Mouse (Mus musculus) heart, embryonic 16.5 days (tissue): Measurements from ENCODE around the gene Spindoc. TPM values are rescaled to one million over a fixed set of nuclear protein-coding genes. Genes with fewer than 3 reads are reported as not detected.

Source experiments
- ATAC-seq: fragments of 200-750 bp; cut with Nextera tagmentation; replicated peaks from 2 replicates; pipeline ENCODE4 v1.8.0; 2017; ENCODE audit warnings: moderate number of reproducible peaks; ENCODE audit not compliant: insufficient read depth, low FRiP score; ENCODE audit errors: extremely low read depth
- H3K27ac ChIP-seq: fragments of 300-500 bp; sonication (generic); 2 replicates; pipeline ENCODE4 v1.5.1; 2014; ENCODE audit warnings: mild to moderate bottlenecking, low read length, control low read depth, moderate library complexity
- H3K27me3 ChIP-seq: fragments of 300-500 bp; sonication (generic); 2 replicates; pipeline ENCODE4 v1.6.1; 2014; ENCODE audit warnings: low read length, mixed read lengths; ENCODE audit not compliant: control insufficient read depth, insufficient read depth
- H3K36me3 ChIP-seq: fragments of 300-500 bp; sonication (generic); 2 replicates; pipeline ENCODE4 v1.6.1; 2014; ENCODE audit not compliant: control insufficient read depth, insufficient read depth
- H3K4me1 ChIP-seq: fragments of 300-500 bp; sonication (generic); 2 replicates; pipeline ENCODE4 v1.6.1; 2014; ENCODE audit warnings: low read length, mixed read lengths; ENCODE audit not compliant: control insufficient read depth, insufficient read depth
- H3K4me2 ChIP-seq: fragments of 300-500 bp; sonication (generic); 2 replicates; pipeline ENCODE4 v1.6.1; 2014; ENCODE audit warnings: low read depth, mild to moderate bottlenecking, control low read depth, low read length
- H3K4me3 ChIP-seq: fragments of 300-500 bp; sonication (generic); 2 replicates; pipeline ENCODE4 v1.5.1; 2014; ENCODE audit warnings: mild to moderate bottlenecking, control low read depth, low read length
- H3K9ac ChIP-seq: fragments of 300-500 bp; sonication (generic); 2 replicates; pipeline ENCODE4 v1.6.1; 2014; ENCODE audit warnings: low read length, control low read depth
- H3K9me3 ChIP-seq: fragments of 300-500 bp; sonication (generic); replicated peaks from 2 replicates; pipeline ENCODE4 v1.6.1; 2016; ENCODE audit warnings: low read length; ENCODE audit not compliant: control insufficient read depth
- WGBS: fragments of 180-500 bp; shearing (Covaris S2); extraction: QIAGEN DNeasy Blood & Tissue Kit; methylation state at CpG from one replicate; pipeline ENCODE4 v1.1.7; 2014; 5-methylcytosine and 5-hydroxymethylcytosine counted together
- polyA plus RNA-seq: library from polyadenylated mRNA; unstranded; fragments of >200 nt; fragmentation: Nextera tagmentation; extraction: Ambion mirVana; gene quantifications from 2 replicates; pipeline ENCODE4 v1.2.1, GENCODE M21; 2015

The Spindoc gene
- polyA plus RNA-seq: 15.0 and 19.0 TPM in 2 replicates

DNA sequence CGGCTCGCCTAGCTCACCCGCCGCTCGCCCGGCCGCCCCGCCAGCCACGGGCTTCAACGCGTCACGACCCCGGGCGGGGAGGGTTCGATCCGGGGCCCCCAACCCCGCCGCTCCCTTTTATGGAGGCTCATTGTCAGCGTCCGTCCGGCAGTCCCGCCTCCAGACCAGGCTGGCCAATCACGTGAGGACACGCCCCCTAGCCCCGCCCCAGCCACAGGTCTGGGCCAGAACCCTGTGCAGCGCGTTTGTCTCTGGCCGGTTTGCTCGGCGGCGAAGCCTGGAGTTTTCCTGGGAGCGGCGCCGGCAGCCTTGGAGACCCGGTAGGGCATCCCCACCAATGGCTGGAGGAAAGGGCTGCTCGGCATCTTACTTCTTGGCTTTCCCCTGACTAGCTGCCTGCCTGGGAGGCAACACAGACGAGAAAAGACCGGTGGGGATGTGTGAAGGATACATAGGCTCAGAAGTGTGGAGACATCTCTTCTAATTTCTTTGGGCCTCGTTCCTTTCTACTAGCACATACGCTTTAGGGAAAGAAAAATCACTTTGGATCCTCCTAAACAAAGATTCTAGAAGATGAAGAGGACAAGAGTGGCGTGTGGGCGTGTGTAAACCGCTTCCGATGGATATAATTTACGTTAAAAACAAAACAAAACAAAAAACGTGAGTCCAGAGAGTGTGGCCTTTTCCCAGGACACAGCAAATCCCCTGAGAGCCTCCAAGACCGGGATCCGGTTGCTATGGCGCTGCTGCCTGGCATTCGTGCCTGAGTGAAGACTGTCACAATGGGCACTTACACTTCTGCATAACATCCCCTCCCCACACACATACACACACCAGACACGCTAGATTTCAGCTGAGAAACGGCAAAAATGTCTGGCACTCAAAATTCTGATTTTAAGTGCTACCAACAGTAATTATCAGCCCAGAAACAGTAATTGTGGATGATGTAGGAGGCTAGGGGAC, at the start of gene Spindoc:
Gene Spindoc (minus strand): TSS at position 92 of the 963 bp plus-strand sequence.
- peak; percentile 99 for ATAC-seq
- peak within 1 kb of the TSS; percentile 93 for H3K27ac ChIP-seq
- H3K36me3 ChIP-seq: peaks cover 8% of the 10 kb centered on the region
- peak within 1 kb of the TSS; percentile 86 for H3K4me3 ChIP-seq
- peaks cover 19% of the 10 kb centered on the region for H3K4me1 ChIP-seq
- peak within 1 kb of the TSS; percentile 93 for H3K9ac ChIP-seq
- WGBS: 1% methylated on average over 51 of the region's 52 CpGs
- no peaks in the 10 kb centered on the region for H3K27me3 ChIP-seq
- peak within 1 kb of the TSS; percentile 77 for H3K4me2 ChIP-seq
- H3K9me3 ChIP-seq: peaks cover 8% of the 10 kb centered on the region

DNA sequence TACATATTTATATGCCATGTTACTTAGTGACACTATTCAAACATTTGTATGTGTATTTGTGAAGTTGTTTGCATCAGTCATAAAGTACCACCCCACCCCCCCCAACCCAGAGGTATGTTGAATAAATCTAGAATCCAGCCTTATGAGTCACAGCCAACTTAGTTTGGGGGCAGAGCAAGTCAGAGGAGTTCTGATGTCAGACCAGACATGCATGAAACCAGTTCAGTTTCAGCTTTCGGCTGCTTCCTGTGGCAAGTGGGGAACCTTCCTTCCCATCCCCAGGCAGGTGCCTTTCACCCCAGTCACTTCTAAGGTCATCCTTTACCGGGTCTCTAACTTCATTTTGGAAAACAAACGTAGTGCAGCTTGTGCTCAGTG, 42.6 kb upstream of the Spindoc start:
- peaks cover 39% of the 10 kb centered on the region for H3K36me3 ChIP-seq
- no peak overlapping the region for H3K4me3 ChIP-seq
- no peak overlapping the region for H3K4me2 ChIP-seq
- H3K27ac ChIP-seq: no peak overlapping the region
- H3K4me1 ChIP-seq: peaks cover 47% of the 10 kb centered on the region
- no peak for ATAC-seq
- H3K9me3 ChIP-seq: no peaks in the 10 kb centered on the region
- WGBS: 48% methylated on average over 3 of the region's 3 CpGs
- H3K9ac ChIP-seq: no peak overlapping the region
- no peaks in the 10 kb centered on the region for H3K27me3 ChIP-seq

DNA sequence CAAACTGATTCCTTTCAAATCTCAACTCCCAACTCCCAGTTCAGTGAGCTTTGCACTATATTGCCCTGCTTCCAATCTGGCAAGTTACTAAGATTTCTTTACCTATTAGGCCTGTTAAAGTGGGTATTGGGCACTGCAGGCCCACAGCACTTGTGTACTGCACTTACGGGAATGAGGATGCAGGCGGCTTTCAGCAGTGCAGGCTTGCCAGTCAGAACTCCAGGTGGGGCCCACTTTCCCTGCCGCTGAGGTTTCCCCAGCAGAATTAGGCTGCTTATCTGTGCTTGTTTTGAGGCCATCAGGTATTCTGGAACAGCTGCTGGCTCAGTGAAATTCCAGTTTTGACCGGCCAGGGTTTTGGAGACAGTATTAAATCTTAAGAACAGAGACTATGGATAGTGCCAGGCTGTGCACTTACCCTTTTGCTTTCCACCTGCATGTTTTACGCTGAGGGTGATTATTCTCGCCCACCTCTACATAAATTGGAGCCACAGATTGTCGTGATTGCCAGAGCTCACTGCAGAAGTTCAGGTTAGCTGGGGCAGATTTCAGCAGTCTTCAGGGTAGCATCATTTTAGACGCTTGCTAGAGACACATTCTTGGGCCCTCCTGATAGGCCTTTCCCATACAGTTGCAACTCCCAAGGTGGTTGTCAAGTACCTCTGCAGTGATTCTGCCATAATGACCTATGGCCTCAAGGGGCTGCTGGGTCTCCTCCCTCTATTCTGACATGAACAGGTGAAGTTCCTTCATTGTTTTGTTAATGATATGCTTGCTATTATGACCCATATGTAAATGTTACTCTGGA, 42.0 kb upstream of the Spindoc start:
- no peak overlapping the region for H3K4me2 ChIP-seq
- H3K27me3 ChIP-seq: no peaks in the 10 kb centered on the region
- peak overlapping the region; percentile 41; the same call in 1 of the 2 replicates for H3K9ac ChIP-seq
- WGBS: 56% methylated on average over 8 of the region's 8 CpGs
- no peaks in the 10 kb centered on the region for H3K9me3 ChIP-seq
- no peak for ATAC-seq
- peaks cover 39% of the 10 kb centered on the region for H3K36me3 ChIP-seq
- H3K4me3 ChIP-seq: no peak overlapping the region
- H3K27ac ChIP-seq: peak overlapping the region; percentile 23
- peaks cover 53% of the 10 kb centered on the region for H3K4me1 ChIP-seq

DNA sequence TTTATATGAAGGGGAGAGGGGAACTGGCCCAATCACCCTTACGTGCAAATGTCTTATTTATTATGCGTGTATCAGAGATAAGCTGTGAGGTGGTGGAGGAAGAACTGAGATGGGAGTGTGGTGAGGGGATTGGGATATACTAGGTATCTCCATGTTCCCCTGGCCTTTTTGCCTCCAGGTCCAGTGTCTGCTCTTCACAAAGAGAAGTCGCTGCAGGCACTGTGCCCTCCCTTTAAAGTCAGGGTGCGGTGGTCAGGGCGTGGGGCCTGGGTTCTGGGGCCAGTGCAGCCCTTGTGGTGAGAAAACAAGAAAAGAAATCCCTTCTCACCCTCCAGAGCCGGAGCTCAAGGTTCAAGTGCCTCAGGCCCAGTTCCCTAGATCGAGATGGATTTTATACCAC, 41.3 kb upstream of the Spindoc start:
- no peak overlapping the region; the same call in none of the 2 replicates for H3K27ac ChIP-seq
- WGBS: 79% methylated on average over 7 of the region's 7 CpGs
- H3K4me3 ChIP-seq: no peak overlapping the region

DNA sequence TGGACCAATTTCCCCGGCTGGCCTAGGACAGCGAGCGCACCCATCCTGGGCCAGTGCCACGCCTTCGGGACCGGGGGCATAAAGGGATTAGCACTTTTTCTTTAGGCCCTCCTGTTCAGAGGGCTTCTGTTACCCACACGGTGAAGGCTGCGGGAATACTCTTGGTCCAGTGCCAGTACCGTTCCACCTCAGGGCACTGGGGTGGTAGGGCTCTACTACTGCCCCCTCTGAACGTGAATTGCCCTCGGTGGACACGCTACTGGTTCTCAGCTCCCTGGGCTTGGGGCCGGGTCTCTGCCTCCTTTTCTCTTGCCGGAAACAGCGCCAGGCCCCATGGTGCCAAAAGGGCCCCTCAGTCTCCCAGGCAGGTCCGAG, 40.8 kb upstream of the Spindoc start:
- no peak for ATAC-seq
- peak overlapping the region; percentile 32 for H3K4me3 ChIP-seq
- 40% methylated on average over 16 of the region's 16 CpGs for WGBS

More for the DNA sequence above, 41.3 kb upstream of the Spindoc start:
- ATAC-seq: no peak
- H3K4me2 ChIP-seq: peak overlapping the region; percentile 62; the same call in 1 of the 2 replicates
- H3K4me1 ChIP-seq: peaks cover 60% of the 10 kb centered on the region
- H3K36me3 ChIP-seq: peaks cover 34% of the 10 kb centered on the region
- no peaks in the 10 kb centered on the region for H3K9me3 ChIP-seq
- peak overlapping the region; percentile 57 for H3K9ac ChIP-seq
- no peaks in the 10 kb centered on the region for H3K27me3 ChIP-seq

DNA sequence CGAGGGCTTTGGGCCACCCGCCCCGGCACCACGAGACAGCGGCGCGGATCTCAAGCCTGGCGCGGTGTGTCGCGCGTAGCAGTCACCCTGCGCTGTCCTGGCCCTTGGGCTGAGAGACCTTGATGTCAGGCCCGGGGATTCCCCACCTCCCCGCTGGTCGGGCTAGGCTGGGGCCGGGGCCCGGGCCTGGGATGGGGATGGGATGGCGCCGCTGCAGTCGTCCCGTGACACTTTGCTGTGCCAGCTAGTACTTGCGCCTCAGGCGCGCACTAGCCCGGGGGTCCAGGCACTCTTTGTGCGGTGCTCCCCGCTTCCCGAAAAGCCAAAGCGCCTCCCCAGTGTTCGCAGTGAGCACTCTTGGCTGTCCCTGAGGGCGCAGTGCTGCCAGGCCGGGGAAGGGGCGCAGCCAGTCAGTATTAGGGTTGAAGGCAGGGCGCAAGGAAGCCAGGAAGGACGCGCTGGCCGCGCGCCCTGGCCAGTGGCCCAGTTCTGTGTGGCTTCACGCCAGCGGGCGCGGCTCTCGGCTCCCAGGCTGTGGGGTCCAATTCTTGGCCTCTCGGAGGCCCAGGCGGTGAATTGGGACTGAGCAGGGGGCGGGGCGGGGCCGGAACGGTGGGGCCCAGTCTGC, 40.3 kb upstream of the Spindoc start:
- H3K4me3 ChIP-seq: peak overlapping the region; percentile 32
- no peaks in the 10 kb centered on the region for H3K27me3 ChIP-seq
- H3K9ac ChIP-seq: peak overlapping the region; percentile 64
- WGBS: 18% methylated on average over 51 of the region's 51 CpGs
- peaks cover 31% of the 10 kb centered on the region for H3K36me3 ChIP-seq
- H3K9me3 ChIP-seq: no peaks in the 10 kb centered on the region
- peak overlapping the region; percentile 81 for H3K27ac ChIP-seq
- peak; percentile 87 for ATAC-seq
- peak overlapping the region; percentile 62 for H3K4me2 ChIP-seq
- H3K4me1 ChIP-seq: peaks cover 67% of the 10 kb centered on the region

More for the DNA sequence above, 40.8 kb upstream of the Spindoc start:
- Histone ChIP-seq H3K9me3 (no peaks in the 10 kb centered on the region), H3K27ac (peak overlapping the region; percentile 63), H3K27me3 (no peaks in the 10 kb centered on the region), H3K36me3 (peaks cover 33% of the 10 kb centered on the region), H3K4me1 (peaks cover 64% of the 10 kb centered on the region), H3K9ac (peak overlapping the region; percentile 57), H3K4me2 (peak overlapping the region; percentile 62)

DNA sequence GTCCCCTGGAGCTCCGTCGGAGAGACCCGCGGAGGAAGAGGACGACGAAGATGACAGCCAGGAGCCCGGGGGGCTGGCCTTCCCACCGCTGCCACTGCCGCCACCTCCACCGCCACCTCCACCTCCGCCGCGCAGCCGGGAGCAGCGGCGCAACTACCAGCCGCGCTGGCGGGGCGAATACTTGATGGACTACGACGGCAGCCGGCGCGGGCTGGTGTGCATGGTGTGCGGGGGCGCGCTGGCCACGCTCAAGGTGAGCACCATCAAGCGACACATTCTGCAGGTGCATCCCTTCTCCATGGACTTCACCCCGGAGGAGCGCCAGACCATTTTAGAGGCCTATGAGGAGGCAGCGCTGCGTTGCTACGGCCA, 39.8 kb upstream of the Spindoc start:
- no peaks in the 10 kb centered on the region for H3K27me3 ChIP-seq
- WGBS: 21% methylated on average over 35 of the region's 35 CpGs
- H3K9ac ChIP-seq: peak overlapping the region; percentile 64
- H3K9me3 ChIP-seq: no peaks in the 10 kb centered on the region
- H3K4me1 ChIP-seq: peaks cover 67% of the 10 kb centered on the region
- ATAC-seq: no peak
- H3K36me3 ChIP-seq: peaks cover 27% of the 10 kb centered on the region
- H3K4me2 ChIP-seq: peak overlapping the region; percentile 62
- H3K27ac ChIP-seq: peak overlapping the region; percentile 81
- H3K4me3 ChIP-seq: peak overlapping the region; percentile 32

DNA sequence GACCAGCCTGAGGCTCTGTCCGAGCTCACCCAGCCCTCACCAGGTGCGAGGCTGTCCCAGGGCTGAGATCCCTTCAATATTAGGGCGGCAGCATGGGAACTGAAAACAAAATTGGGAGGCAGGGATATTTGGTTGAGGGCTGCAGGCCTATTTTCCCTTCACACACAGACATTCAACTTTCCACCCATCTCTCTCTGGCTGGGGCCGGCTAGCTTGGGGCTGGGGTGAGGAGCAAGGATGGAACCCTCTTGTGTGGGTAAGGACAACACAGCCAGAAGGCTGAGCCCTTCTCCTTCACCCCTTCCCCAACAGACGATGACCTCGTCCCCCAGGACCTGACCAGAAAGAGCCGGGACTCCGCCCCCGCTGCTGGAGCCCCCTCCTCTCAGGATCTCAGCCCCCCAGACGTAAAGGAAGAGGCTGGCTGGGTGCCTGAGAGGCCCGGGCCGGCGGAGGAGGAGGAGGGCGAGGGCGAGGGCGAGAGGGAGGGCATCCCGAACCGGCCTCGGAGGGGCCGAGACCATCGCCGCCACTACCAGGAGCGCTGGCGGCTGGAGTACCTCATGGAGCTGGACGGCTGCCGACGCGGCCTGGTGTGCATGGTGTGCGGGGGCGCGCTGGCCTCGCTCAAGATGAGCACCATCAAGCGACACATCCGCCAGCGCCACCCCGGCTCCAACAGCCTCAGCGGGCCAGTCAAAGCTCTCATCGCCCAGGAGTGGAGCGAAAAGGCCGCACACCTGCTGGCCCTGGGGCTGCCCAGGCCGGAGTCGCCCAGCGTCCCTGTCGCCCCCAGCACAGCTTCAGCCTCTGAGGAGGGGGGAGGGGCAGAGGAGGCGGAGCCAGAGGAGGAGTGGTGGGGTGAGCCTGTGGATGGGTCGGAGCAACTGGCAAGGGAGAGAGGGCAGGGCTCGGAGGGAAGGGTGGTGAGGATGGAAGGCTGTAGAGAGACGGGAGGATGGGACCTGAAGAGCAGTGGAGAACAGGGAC, 39.1 kb upstream of the Spindoc start:
- peaks cover 22% of the 10 kb centered on the region for H3K36me3 ChIP-seq
- H3K27me3 ChIP-seq: no peaks in the 10 kb centered on the region
- 23% methylated on average over 47 of the region's 48 CpGs for WGBS
- H3K9me3 ChIP-seq: no peaks in the 10 kb centered on the region
- H3K4me2 ChIP-seq: peak overlapping the region; percentile 62
- H3K27ac ChIP-seq: peak overlapping the region; percentile 81; the same call in 1 of the 2 replicates
- ATAC-seq: no peak
- H3K9ac ChIP-seq: peak overlapping the region; percentile 43
- peak overlapping the region; percentile 32 for H3K4me3 ChIP-seq
- H3K4me1 ChIP-seq: peaks cover 67% of the 10 kb centered on the region
